Mouse (Mus musculus) midbrain, embryonic 10.5 days (tissue): ENCODE data around the gene Amotl1. TPM values are rescaled to one million over a fixed set of nuclear protein-coding genes. Genes with fewer than 3 reads are reported as not detected.
"Not testable (repeated sequence)": the region's sequence is repeated elsewhere in the genome, so short reads cannot be mapped to it uniquely, and the experiment has no call there.

Experiments used
- DNase-seq: peaks from one replicate; pipeline ENCODE4 v3.0.0-alpha.2; 2017; ENCODE audit warnings: low spot score
- H3K27ac ChIP-seq: fragments of 300-500 bp; sonication (generic); replicated peaks from 2 replicates; pipeline ENCODE4 v1.5.1; 2016; ENCODE audit warnings: mild to moderate bottlenecking
- H3K27me3 ChIP-seq: fragments of 300-500 bp; sonication (generic); 2 replicates; pipeline ENCODE4 v1.6.1; 2016; ENCODE audit warnings: low read depth, mild to moderate bottlenecking; ENCODE audit not compliant: poor library complexity, severe bottlenecking
- H3K36me3 ChIP-seq: fragments of 300-500 bp; sonication (generic); 2 replicates; pipeline ENCODE4 v1.6.1; 2016; ENCODE audit warnings: mild to moderate bottlenecking, moderate library complexity
- H3K4me1 ChIP-seq: fragments of 300-500 bp; sonication (generic); 2 replicates; pipeline ENCODE4 v1.6.1; 2016
- H3K4me3 ChIP-seq: fragments of 300-500 bp; sonication (generic); 2 replicates; pipeline ENCODE4 v1.5.1; 2016; ENCODE audit warnings: mild to moderate bottlenecking, moderate library complexity
- H3K9me3 ChIP-seq: fragments of 300-500 bp; sonication (generic); replicated peaks from 2 replicates; pipeline ENCODE4 v1.6.1; 2016; ENCODE audit warnings: mild to moderate bottlenecking
- WGBS: fragments of 180-500 bp; shearing (Covaris S2); methylation state at CpG from one replicate; pipeline ENCODE4 v1.1.7; 2016; 5-methylcytosine and 5-hydroxymethylcytosine counted together
- polyA plus RNA-seq: library from polyadenylated mRNA; unstranded; fragments of >200 nt; fragmentation: Nextera tagmentation; extraction: Ambion mirVana; gene quantifications from 2 replicates; pipeline ENCODE4 v1.2.1, GENCODE M21; 2016

Amotl1 gene
- 14.7 and 14.9 TPM in 2 replicates for polyA plus RNA-seq

DNA sequence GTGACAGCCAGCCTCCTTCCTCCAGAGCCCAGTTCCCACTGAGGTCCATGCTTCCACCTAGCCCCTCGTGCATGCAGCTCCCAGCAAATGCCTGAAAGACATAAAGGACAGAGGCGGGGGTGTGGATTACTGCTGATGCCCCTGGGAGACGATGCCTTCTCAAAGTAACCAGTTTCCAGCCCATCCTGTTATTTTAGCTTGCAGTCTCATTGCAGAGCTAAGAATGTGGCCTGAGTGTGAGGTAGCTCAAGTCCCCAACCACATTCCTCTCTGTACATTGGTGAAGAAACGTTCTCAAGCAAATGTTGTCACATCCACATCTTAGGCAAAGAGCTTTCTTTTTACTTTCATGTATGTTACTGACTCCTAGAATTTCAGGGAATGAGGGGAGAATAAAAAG is at the start of gene Amotl1:
Gene Amotl1, minus strand, starts transcription at position 101 of the 400 bp plus-strand sequence.
- Histone ChIP-seq H3K27me3 (no peaks in the 10 kb centered on the region), H3K4me3 (no peak within 1 kb of the TSS), H3K27ac (no peak within 1 kb of the TSS), H3K4me1 (peaks cover 48% of the 10 kb centered on the region), H3K9me3 (no peaks in the 10 kb centered on the region), H3K36me3 (no peaks in the 10 kb centered on the region)
- 44% methylated on average over 4 of the region's 4 CpGs for whole genome bisulfite sequencing
- DNase-seq = no peak

DNA sequence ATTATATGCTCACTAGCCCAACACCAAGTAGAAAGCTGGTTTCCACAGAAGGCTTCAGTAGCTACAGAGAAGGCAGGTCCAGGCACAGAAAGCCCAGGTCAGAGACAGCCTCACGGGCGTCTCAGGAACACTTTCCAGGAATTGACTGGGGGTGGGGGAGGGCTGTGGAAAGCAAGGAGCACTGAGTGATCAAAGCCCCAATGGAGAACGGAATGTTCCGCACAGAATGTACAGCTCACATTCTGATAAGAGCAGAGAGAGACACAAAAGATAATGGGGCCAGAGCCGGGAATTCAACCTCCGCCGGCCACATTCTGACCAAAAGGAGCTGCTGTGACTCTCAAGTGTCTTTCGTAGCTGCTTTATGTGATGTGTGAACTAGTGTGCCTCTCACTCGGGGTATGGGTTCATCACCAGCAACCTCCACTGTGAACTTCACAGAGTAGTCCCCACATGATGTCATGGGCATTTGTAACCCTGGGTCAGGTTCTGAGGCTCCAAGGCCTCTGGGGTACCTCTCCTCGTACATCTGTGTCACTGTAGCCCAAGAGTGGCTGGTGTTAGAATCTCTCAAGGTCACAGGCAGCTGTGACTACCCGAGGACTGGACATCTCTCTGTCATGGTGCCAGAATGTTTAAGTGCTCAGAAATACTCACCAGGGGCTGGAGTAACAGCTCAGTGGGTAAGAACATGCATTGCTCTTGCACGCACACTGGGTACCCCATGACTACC is 44.7 kb upstream of the Amotl1 start:
- WGBS = 81% methylated on average over 12 of the region's 12 CpGs
- 0 out of 2 replicates have a peak, but pooled peaks cover 4% of the 10 kb centered on the region for H3K4me1 ChIP-seq
- no peak for DNase-seq
- H3K36me3 ChIP-seq = no peaks in the 10 kb centered on the region
- H3K27me3 ChIP-seq = no peaks in the 10 kb centered on the region; the same call in 1 of the 2 replicates
- H3K9me3 ChIP-seq = no peaks in the 10 kb centered on the region
- H3K27ac ChIP-seq = no peak overlapping the region
- H3K4me3 ChIP-seq = no peak overlapping the region

DNA sequence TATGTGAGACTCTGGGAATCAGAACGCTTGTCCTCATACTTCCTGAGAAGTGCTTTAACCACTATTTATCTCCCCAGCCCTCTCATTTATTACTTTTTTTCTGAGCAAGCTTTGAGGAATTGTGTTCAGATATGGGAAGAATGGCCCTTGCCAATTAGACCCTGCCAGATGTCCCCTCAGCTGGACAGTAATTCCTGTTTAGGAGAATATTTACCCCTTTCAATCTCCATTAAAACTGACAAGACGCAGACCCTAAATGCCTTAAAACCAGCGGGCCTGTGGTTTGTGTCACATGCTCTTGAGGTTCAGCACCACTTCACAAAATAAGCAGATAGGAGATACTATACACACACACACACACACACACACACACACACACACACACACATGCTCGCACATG is 39.5 kb upstream of the Amotl1 start:
- DNase-seq = no peak
- H3K27me3 ChIP-seq = peaks cover 24% of the 10 kb centered on the region

DNA sequence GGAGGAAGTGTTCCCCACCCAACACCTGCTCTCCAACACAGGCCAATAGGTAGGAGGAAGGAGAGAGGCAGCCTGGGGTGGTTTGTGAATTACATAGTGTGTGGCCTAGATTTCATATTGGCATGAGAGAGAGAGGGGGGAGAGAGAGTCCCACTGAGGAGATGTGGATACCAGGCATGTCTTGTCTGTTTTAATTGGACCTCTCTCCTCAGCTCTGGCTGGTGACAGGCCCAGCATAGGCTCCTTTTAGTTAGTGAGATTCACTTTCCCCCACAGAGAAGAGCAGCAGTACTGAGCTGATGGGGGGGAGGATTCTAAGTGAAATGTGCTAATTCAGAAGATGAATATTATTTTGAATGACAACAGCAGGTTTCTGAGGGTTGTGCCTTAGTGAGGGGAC is 37.9 kb upstream of the Amotl1 start:
- H3K4me3 ChIP-seq = no peak overlapping the region
- H3K36me3 ChIP-seq = no peaks in the 10 kb centered on the region
- H3K4me1 ChIP-seq = peaks cover 8% of the 10 kb centered on the region
- no peak for DNase-seq
- peaks cover 11% of the 10 kb centered on the region; the same call in 1 of the 2 replicates for H3K9me3 ChIP-seq
- peaks cover 29% of the 10 kb centered on the region for H3K27me3 ChIP-seq
- H3K27ac ChIP-seq = no peak overlapping the region

More for the DNA sequence above, 39.5 kb upstream of the Amotl1 start:
- Histone ChIP-seq H3K4me3 (no peak overlapping the region), H3K36me3 (no peaks in the 10 kb centered on the region), H3K27ac (no peak overlapping the region), H3K4me1 (peaks cover 8% of the 10 kb centered on the region), H3K9me3 (no peaks in the 10 kb centered on the region)
- WGBS = 91% methylated on average over 4 of the region's 4 CpGs

DNA sequence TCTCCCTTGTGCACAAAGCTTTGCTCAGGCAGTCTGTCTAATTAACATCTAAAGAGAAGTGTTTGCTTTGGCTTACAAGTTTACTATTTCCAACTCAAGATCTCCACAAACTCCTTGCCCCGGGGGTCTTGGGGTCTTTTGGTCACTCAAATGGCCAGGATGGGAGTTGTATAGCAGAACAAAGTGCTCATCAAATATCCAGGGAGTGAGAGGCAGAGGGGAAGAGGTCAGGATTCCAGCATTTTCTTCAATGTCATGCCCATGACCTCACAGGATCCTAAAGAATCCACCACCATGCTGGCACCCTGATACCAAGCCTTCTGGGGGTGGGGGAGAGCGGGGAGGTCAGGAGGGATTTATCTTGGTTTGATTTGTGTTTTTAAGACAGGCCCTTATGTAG is 35.7 kb upstream of the Amotl1 start:
- no peak overlapping the region for H3K27ac ChIP-seq
- no peak overlapping the region for H3K4me3 ChIP-seq
- peaks cover 11% of the 10 kb centered on the region; the same call in 1 of the 2 replicates for H3K9me3 ChIP-seq
- H3K27me3 ChIP-seq = peaks cover 34% of the 10 kb centered on the region
- no peaks in the 10 kb centered on the region for H3K36me3 ChIP-seq
- DNase-seq = no peak
- H3K4me1 ChIP-seq = peaks cover 11% of the 10 kb centered on the region
- WGBS = 52% methylated on average over 2 of the region's 2 CpGs

DNA sequence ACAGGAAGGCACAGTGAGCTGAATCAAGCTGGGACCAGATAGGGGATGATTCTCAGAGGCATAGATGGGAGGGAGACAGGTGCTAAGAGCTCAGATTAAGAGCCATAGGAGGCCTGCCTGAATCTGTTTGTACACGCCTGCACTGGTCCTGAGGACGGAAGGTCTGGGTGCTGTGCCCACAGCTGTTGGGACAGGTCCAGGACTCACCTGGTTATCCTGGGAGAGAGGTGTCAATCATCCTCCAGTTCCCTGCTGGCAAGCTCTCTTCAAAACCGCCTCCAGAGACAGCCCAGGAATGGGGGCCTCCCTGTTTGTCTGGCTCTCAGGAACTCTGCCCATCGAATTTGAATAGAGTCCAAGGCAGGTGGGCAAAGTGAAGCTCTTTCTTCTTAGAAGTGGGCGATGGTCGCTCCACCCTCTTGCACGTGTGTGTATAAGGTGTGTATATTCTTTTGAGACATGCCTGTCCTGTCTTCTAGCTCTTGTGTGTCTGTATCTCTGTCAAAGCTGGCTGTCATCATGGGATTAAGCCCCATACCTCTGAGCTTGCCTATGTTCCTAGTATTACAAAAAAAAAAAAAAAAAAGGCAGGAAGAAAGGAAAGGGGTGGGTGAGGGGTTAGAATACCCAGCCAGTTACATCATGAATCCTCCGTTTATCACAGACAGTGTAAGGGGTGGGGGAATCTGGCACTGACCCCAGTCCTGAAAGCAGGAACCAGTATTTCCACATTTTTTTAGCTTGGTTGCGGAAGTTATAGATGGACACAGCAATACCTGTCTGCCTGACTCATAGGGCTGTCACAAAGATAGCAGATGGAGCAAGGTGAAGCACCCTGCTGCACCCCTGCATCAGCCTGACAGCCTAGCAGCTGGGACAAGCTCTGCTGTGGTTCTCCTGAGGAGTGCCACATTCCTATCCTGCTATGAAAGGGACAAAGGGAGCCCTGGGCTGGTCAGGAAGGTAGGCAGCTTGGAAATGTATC is 31.1 kb upstream of the Amotl1 start:
- WGBS = 70% methylated on average over 9 of the region's 9 CpGs
- Histone ChIP-seq H3K27me3 (peaks cover 13% of the 10 kb centered on the region), H3K36me3 (no peaks in the 10 kb centered on the region), H3K27ac (0 out of 2 replicates have a peak overlapping the region, but pooled peaks have one; percentile 4), H3K9me3 (peaks cover 11% of the 10 kb centered on the region; the same call in 1 of the 2 replicates), H3K4me3 (no peak overlapping the region), H3K4me1 (peaks cover 10% of the 10 kb centered on the region)
- no peak for DNase-seq

DNA sequence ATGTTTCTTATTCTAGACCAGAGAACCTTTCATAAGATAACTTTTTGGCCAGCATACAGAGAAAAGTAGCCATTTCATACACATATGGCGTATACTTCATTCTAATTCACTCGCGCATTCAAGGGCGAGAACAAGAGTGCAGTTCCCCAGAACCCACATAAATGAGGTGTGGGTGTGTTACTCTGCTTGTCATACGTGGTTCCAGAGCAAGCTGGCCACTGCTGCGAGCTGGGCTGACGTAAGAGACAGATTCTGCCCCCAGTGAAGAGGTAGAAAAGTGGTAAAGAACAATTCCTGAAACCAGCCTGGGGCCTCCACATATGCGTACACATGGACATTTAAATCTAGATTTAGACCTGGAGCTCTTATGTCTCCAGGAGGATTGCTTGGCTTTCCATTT is 29.6 kb upstream of the Amotl1 start:
- peaks cover 11% of the 10 kb centered on the region; the same call in 1 of the 2 replicates for H3K9me3 ChIP-seq
- H3K27me3 ChIP-seq = peaks cover 13% of the 10 kb centered on the region
- DNase-seq = no peak
- no peaks in the 10 kb centered on the region for H3K36me3 ChIP-seq
- H3K4me1 ChIP-seq = 0 out of 2 replicates have a peak, but pooled peaks cover 3% of the 10 kb centered on the region
- H3K4me3 ChIP-seq = no peak overlapping the region
- no peak overlapping the region for H3K27ac ChIP-seq
- WGBS = 94% methylated on average over 8 of the region's 8 CpGs

DNA sequence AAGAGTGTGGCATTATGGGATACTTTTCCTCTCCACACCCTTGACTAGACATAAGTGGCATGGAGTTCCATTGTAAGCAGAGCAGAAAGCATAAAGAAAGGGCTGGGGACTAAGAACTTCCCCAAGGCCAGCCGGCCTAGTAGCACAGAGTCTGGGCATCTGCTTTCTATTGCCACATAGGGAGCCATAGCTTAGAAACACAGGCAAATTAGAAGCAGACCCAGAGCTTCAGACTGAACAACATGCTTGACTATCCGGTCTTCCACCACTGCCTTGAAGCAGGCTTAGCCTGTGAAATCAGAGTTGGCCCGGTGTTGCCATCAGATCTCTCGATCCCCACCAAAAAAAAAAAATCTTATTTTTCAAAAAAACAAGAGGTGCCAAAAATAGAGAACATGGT is 28.3 kb upstream of the Amotl1 start:
- Histone ChIP-seq H3K4me3 (no peak overlapping the region), H3K27ac (no peak overlapping the region), H3K4me1 (0 out of 2 replicates have a peak, but pooled peaks cover 3% of the 10 kb centered on the region), H3K36me3 (no peaks in the 10 kb centered on the region), H3K27me3 (peaks cover 7% of the 10 kb centered on the region; the same call in 1 of the 2 replicates), H3K9me3 (no peaks in the 10 kb centered on the region)
- WGBS = 72% methylated on average over 4 of the region's 4 CpGs
- DNase-seq = no peak

DNA sequence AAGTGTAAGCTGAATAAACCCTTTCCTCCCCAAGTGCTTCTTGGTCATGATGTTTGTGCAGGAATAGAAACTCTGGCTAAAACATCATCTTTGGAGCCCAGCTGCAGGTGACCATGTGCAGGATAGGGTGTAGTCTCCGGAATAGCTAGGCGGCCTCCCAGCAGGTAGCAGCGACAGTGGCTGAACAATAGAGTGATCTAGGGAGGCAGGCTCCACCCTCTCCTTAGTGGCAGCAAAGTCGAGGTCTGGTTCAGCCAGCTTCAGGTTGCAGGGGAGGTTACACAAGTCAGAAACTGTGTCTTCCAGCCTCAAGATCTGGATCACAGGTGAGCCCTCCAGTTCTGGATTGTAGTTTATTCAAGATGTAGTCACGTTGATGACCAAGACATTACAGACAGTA is 27.1 kb upstream of the Amotl1 start:
- H3K27ac ChIP-seq, H3K4me1 ChIP-seq, DNase-seq, H3K36me3 ChIP-seq, H3K27me3 ChIP-seq, H3K9me3 ChIP-seq, H3K4me3 ChIP-seq: not testable (repeated sequence)
- WGBS = 51% methylated on average over 5 of the region's 5 CpGs

DNA sequence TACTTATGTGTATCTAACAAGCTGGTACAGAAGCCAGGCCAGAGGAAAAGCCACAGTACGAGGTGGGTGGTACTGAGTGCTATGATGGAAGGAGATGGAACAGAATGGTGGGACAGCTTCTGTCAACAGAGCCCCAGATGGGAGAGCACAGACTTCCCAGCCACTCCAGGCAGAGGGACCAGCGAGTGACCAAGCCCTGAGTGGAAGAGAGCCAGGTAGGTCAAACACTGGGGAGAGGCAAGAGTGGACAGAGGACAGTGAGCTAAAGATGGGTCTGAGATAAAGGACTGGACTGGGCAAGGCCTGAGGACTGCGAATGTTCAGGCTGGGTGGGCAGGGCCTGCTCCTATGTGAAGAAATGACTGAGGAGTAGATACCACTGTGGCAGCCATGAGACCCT is 23.5 kb upstream of the Amotl1 start:
- Histone ChIP-seq H3K9me3 (no peaks in the 10 kb centered on the region), H3K27ac (no peak overlapping the region), H3K36me3 (no peaks in the 10 kb centered on the region), H3K4me3 (no peak overlapping the region), H3K4me1 (no peaks in the 10 kb centered on the region), H3K27me3 (no peaks in the 10 kb centered on the region)
- WGBS = 88% methylated on average over 3 of the region's 3 CpGs
- DNase-seq = no peak

DNA sequence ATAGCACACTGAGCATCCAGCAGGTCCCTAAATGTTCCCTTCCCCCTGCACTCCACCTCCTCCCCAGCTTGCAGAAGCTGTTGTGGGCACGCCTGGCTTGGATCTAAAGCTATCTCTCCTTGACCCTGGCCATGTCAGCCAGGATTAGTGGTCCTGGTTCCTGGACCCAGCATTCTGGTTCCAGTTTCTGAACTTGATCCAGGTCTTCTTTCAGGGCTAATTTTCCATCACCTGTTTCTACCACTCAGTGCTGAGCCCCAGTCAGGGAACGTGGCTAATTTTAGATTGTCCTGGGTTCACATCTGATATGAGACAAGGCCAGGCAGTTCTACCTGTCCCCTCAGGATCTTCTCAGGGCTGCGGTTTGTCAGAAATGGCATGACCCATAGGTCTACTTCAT is 21.2 kb upstream of the Amotl1 start:
- Histone ChIP-seq H3K27me3 (no peaks in the 10 kb centered on the region), H3K9me3 (no peaks in the 10 kb centered on the region), H3K4me3 (no peak overlapping the region), H3K27ac (no peak overlapping the region), H3K4me1 (no peaks in the 10 kb centered on the region), H3K36me3 (no peaks in the 10 kb centered on the region)
- 92% methylated on average over 3 of the region's 3 CpGs for WGBS
- DNase-seq = no peak

DNA sequence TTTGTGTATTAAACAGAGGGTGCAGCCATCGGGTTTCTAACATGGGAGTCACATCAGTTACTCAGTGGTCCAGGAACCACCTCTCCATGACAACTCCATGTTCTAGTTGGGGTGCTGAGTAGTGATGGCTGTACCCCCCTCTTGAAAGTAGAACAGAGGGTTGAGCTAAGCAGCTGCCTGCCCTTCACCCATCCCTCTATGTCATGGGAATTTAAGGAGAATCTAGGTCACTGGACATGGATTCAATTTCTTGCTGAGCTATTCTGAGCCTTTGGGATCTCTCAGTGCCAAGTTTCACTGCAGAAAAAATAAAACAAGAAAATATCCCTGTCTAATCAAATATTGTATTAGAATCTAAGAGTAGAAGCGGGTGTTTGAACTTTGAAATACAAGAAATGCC is 18.7 kb upstream of the Amotl1 start:
- no peaks in the 10 kb centered on the region for H3K27me3 ChIP-seq
- H3K36me3 ChIP-seq = no peaks in the 10 kb centered on the region
- 94% methylated on average over 2 of the region's 2 CpGs for WGBS
- H3K27ac ChIP-seq = no peak overlapping the region
- H3K4me1 ChIP-seq = no peaks in the 10 kb centered on the region
- H3K4me3 ChIP-seq = no peak overlapping the region
- no peak for DNase-seq
- no peaks in the 10 kb centered on the region for H3K9me3 ChIP-seq
